Mouse (Mus musculus) liver, postnatal 0 days (tissue): ENCODE measurements around the gene Dydc1.

Source experiments
- CTCF ChIP-seq: sonication (generic); IDR thresholded peaks from 2 replicates; pipeline ENCODE4 v1.5.1; 2016; ENCODE audit warnings: antibody characterized with exemption, low read depth
- EP300 ChIP-seq: IDR thresholded peaks from 2 replicates; pipeline ENCODE4 v1.6.1; 2016; ENCODE audit warnings: antibody characterized with exemption, low read depth, mild to moderate bottlenecking

DNA sequence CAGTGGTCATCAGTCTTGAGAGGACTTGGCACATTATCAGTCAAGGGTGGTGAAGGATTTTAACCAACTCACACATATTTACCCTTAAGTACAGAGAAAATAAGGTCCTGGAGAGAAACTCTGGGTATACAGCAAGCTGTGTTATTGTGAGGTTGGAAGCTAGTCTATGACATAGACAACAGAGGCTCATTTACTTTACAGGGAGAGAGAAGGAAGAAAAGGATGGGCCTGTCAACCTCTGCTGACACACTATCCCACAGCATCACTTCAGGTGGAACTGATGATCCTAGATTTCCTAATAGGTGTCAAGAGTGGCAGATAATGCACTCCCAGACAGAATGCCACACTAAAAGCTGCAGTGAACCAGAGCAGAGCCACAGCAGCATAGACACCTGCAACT is 3.6 kb upstream of the Dydc1 start, which contains the start of gene Dydc2:
- TF ChIP-seq CTCF (no peak), EP300 (no peak)
